ENCODE assay signal across 8 mouse cellular contexts in genomic region chr16:84776089-84776784, GRCm38 (mm10). TPM values are rescaled to one million over a fixed set of nuclear protein-coding genes. Genes with fewer than 3 reads are reported as not detected.
DNase-seq lines count a peak whose midpoint lies in the region; ATAC-seq and TF ChIP-seq lines count a peak whose summit lies in the region.
"Had no signal": no experiment of that assay in that cellular context is flagged by ENCODE, and none has a peak within 500 bp of the region (broad histone marks: within the 10 kb centered on the region; RNA-seq: fewer than 3 reads in every experiment).

No protein-coding gene starts in this region.

- H3K27ac ChIP-seq in liver, postnatal 0 days (ENCODE audit: low read depth) = no peak overlapping the region
- H3K27ac ChIP-seq in embryonic facial prominence, embryonic 10.5 days (replicated peaks) = no peak overlapping the region
- H3K27ac ChIP-seq in hindbrain, embryonic 13.5 days = no peak overlapping the region
- no peak overlapping the region for H3K27ac ChIP-seq in neural tube, embryonic 15.5 days (replicated peaks)

- WGBS in liver, postnatal 0 days (ENCODE audit: insufficient replicate concordance) = 41% methylated on average over 7 of the region's 7 CpGs
- 67% methylated on average over 7 of the region's 7 CpGs for WGBS in embryonic facial prominence, embryonic 10.5 days
- whole genome bisulfite sequencing in hindbrain, embryonic 13.5 days = 45% methylated on average over 7 of the region's 7 CpGs
- WGBS in neural tube, embryonic 15.5 days = 24% methylated on average over 7 of the region's 7 CpGs

- TF ChIP-seq CTCF in liver, postnatal 0 days (IDR thresholded peaks at IDR 0.05; ENCODE audit: low read depth) = peak; percentile 54

- DNase-seq in liver, postnatal 0 days = no peak
- DNase-seq in liver = no peak
- DNase-seq in embryonic facial prominence, embryonic 10.5 days (ENCODE audit: low spot score) = no peak
- DNase-seq in adrenal gland, adult 2 months = no peak

- H3K4me1 ChIP-seq in liver, postnatal 0 days (ENCODE audit: insufficient read depth) = no peaks in the 10 kb centered on the region; the same call in 1 of the 2 replicates
- peaks cover 20% of the 10 kb centered on the region for H3K4me1 ChIP-seq in embryonic facial prominence, embryonic 10.5 days
- peaks cover 35% of the 10 kb centered on the region for H3K4me1 ChIP-seq in hindbrain, embryonic 13.5 days (replicated peaks)
- H3K4me1 ChIP-seq in neural tube, embryonic 15.5 days = peaks cover 28% of the 10 kb centered on the region

- no peak overlapping the region for H3K4me3 ChIP-seq in liver, postnatal 0 days (ENCODE audit: low read depth, low read length)
- H3K4me3 ChIP-seq in embryonic facial prominence, embryonic 10.5 days = peak overlapping the region; percentile 81; the same call in 1 of the 2 replicates
- H3K4me3 ChIP-seq in hindbrain, embryonic 13.5 days = peak overlapping the region; percentile 75
- H3K4me3 ChIP-seq in neural tube, embryonic 15.5 days (replicated peaks) = peak overlapping the region; percentile 72; the same call in 1 of the 2 replicates
- H3K4me3 ChIP-seq: erythroblast, embryonic 14.5 days had no signal

- peaks cover 20% of the 10 kb centered on the region for H3K27me3 ChIP-seq in liver, postnatal 0 days (ENCODE audit: insufficient read depth, low read length)
- peaks cover 24% of the 10 kb centered on the region for H3K27me3 ChIP-seq in embryonic facial prominence, embryonic 10.5 days (replicated peaks; ENCODE audit: low read depth, poor library complexity, severe bottlenecking)
- no peaks in the 10 kb centered on the region for H3K27me3 ChIP-seq in hindbrain, embryonic 13.5 days
- no peaks in the 10 kb centered on the region for H3K27me3 ChIP-seq in neural tube, embryonic 15.5 days (replicated peaks)

- no peak overlapping the region for H3K4me2 ChIP-seq in liver, postnatal 0 days (ENCODE audit: low read depth, low read length)
- H3K4me2 ChIP-seq in hindbrain, embryonic 13.5 days = peak overlapping the region; percentile 94
- peak overlapping the region; percentile 99 for H3K4me2 ChIP-seq in neural tube, embryonic 15.5 days

- TF ChIP-seq EP300 in liver, postnatal 0 days (IDR thresholded peaks at IDR 0.05; ENCODE audit: low read depth) = no peak

- no peak overlapping the region for H3K9ac ChIP-seq in liver, postnatal 0 days (replicated peaks)
- no peak overlapping the region for H3K9ac ChIP-seq in hindbrain, embryonic 13.5 days
- H3K9ac ChIP-seq in neural tube, embryonic 15.5 days (replicated peaks) = no peak overlapping the region

- ATAC-seq in liver, postnatal 0 days = no peak
- ATAC-seq in hindbrain, embryonic 13.5 days (ENCODE audit: low FRiP score) = no peak
- no peak for ATAC-seq in neural tube, embryonic 15.5 days (ENCODE audit: low FRiP score)
- no peak for ATAC-seq in erythroblast, adult 5-6 weeks (replicated peaks; ENCODE audit: low FRiP score, poor library complexity, severe bottlenecking)

- H3K36me3 ChIP-seq in liver, postnatal 0 days (replicated peaks; ENCODE audit: insufficient read depth, low read length) = no peaks in the 10 kb centered on the region
- H3K36me3 ChIP-seq in embryonic facial prominence, embryonic 10.5 days (replicated peaks) = 0 out of 2 replicates have a peak, but pooled peaks cover 2% of the 10 kb centered on the region
- peaks cover 13% of the 10 kb centered on the region; the same call in 1 of the 2 replicates for H3K36me3 ChIP-seq in hindbrain, embryonic 13.5 days
- no peaks in the 10 kb centered on the region for H3K36me3 ChIP-seq in neural tube, embryonic 15.5 days

- no peaks in the 10 kb centered on the region for H3K9me3 ChIP-seq in liver, postnatal 0 days (ENCODE audit: low read length)
- no peaks in the 10 kb centered on the region for H3K9me3 ChIP-seq in embryonic facial prominence, embryonic 10.5 days
- peaks cover 8% of the 10 kb centered on the region; the same call in 1 of the 2 replicates for H3K9me3 ChIP-seq in hindbrain, embryonic 13.5 days
- H3K9me3 ChIP-seq in neural tube, embryonic 15.5 days (replicated peaks) = no peaks in the 10 kb centered on the region

RNA-seq across cellular contexts. Expression of gene Jam2, which starts 2.3 kb away (rescaled TPM):
- 2.9 and 3.2 TPM in 2 replicates for polyA plus RNA-seq in liver, postnatal 0 days (2015; fragmentation: Nextera tagmentation; extraction: Ambion mirVana)
- polyA plus RNA-seq in embryonic facial prominence, embryonic 10.5 days (2016; fragmentation: Nextera tagmentation; extraction: Ambion mirVana) = 9.6 and 14.3 TPM in 2 replicates
- 25.7 and 27.2 TPM in 2 replicates for polyA plus RNA-seq in hindbrain, embryonic 13.5 days (2015; fragmentation: Nextera tagmentation; extraction: Ambion mirVana)
- 20.8 and 24.5 TPM in 2 replicates for polyA plus RNA-seq in neural tube, embryonic 15.5 days (2015; fragmentation: Nextera tagmentation; extraction: Ambion mirVana)
- total RNA-seq in erythroblast, adult 5-6 weeks (2015; ENCODE audit: low replicate concordance) = not detected in 2 replicates
- 0.09 TPM in 1 of 2 replicates, not detected in the other for total RNA-seq in erythroblast, adult 5-6 weeks (2017; ENCODE audit: low replicate concordance)
- total RNA-seq in adrenal gland, adult 2 months (2021) = 10 to 100 TPM; 11.5 to 15.0 TPM
- 4.5 and 4.8 TPM in 2 replicates for polyA plus RNA-seq in adrenal gland, adult 2 months (2012; rRNA removed)
- polyA plus RNA-seq: erythroblast, embryonic 14.5 days had no signal

RNA-seq across cellular contexts. Expression of gene Mrpl39, which starts 40.7 kb away (rescaled TPM):
- 17.6 and 18.3 TPM in 2 replicates for polyA plus RNA-seq in liver, postnatal 0 days (2015; fragmentation: Nextera tagmentation; extraction: Ambion mirVana)
- polyA plus RNA-seq in embryonic facial prominence, embryonic 10.5 days (2016; fragmentation: Nextera tagmentation; extraction: Ambion mirVana) = 55.0 and 57.9 TPM in 2 replicates
- polyA plus RNA-seq in hindbrain, embryonic 13.5 days (2015; fragmentation: Nextera tagmentation; extraction: Ambion mirVana) = 39.7 and 42.0 TPM in 2 replicates
- 38.7 and 39.6 TPM in 2 replicates for polyA plus RNA-seq in neural tube, embryonic 15.5 days (2015; fragmentation: Nextera tagmentation; extraction: Ambion mirVana)
- total RNA-seq in erythroblast, adult 5-6 weeks (2015; ENCODE audit: low replicate concordance) = 9.0 and 11.5 TPM in 2 replicates
- 7.4 and 8.5 TPM in 2 replicates for total RNA-seq in erythroblast, adult 5-6 weeks (2017; ENCODE audit: low replicate concordance)
- 10 to 100 TPM; 44.0 to 48.8 TPM for total RNA-seq in adrenal gland, adult 2 months (2021)
- 9.9 and 16.9 TPM in 2 replicates for polyA plus RNA-seq in adrenal gland, adult 2 months (2012; rRNA removed)

RNA-seq across cellular contexts. Expression of gene Gabpa, which starts 58.5 kb away (rescaled TPM):
- 7.9 and 9.2 TPM in 2 replicates for polyA plus RNA-seq in liver, postnatal 0 days (2015; fragmentation: Nextera tagmentation; extraction: Ambion mirVana)
- polyA plus RNA-seq in embryonic facial prominence, embryonic 10.5 days (2016; fragmentation: Nextera tagmentation; extraction: Ambion mirVana) = 38.7 and 40.4 TPM in 2 replicates
- polyA plus RNA-seq in hindbrain, embryonic 13.5 days (2015; fragmentation: Nextera tagmentation; extraction: Ambion mirVana) = 20.9 and 21.4 TPM in 2 replicates
- 14.7 and 17.0 TPM in 2 replicates for polyA plus RNA-seq in neural tube, embryonic 15.5 days (2015; fragmentation: Nextera tagmentation; extraction: Ambion mirVana)
- 26.1 and 42.7 TPM in 2 replicates for total RNA-seq in erythroblast, adult 5-6 weeks (2015; ENCODE audit: low replicate concordance)
- 20.1 and 31.1 TPM in 2 replicates for total RNA-seq in erythroblast, adult 5-6 weeks (2017; ENCODE audit: low replicate concordance)
- 10 to 100 TPM; 44.1 to 46.1 TPM for total RNA-seq in adrenal gland, adult 2 months (2021)
- 2.6 and 2.7 TPM in 2 replicates for polyA plus RNA-seq in adrenal gland, adult 2 months (2012; rRNA removed)

RNA-seq across cellular contexts. Expression of gene Atp5j, which starts 59.2 kb away (rescaled TPM):
- 805 and 808 TPM in 2 replicates for polyA plus RNA-seq in liver, postnatal 0 days (2015; fragmentation: Nextera tagmentation; extraction: Ambion mirVana)
- polyA plus RNA-seq in embryonic facial prominence, embryonic 10.5 days (2016; fragmentation: Nextera tagmentation; extraction: Ambion mirVana) = 805 and 857 TPM in 2 replicates
- 829 and 850 TPM in 2 replicates for polyA plus RNA-seq in hindbrain, embryonic 13.5 days (2015; fragmentation: Nextera tagmentation; extraction: Ambion mirVana)
- polyA plus RNA-seq in neural tube, embryonic 15.5 days (2015; fragmentation: Nextera tagmentation; extraction: Ambion mirVana) = 846 and 888 TPM in 2 replicates
- total RNA-seq in erythroblast, adult 5-6 weeks (2015; ENCODE audit: low replicate concordance) = 96.3 and 126 TPM in 2 replicates
- total RNA-seq in erythroblast, adult 5-6 weeks (2017; ENCODE audit: low replicate concordance) = 35.4 and 106 TPM in 2 replicates
- total RNA-seq in adrenal gland, adult 2 months (2021) = 100 to 1,000 TPM; 451 to 484 TPM
- polyA plus RNA-seq in adrenal gland, adult 2 months (2012; rRNA removed) = 192 and 291 TPM in 2 replicates
